Comparison of ENCODE assay signal across 8 mouse cellular contexts in genomic region chr19:10690336-10690735, GRCm38 (mm10). TPM values are rescaled to one million over a fixed set of nuclear protein-coding genes. Genes with fewer than 3 reads are reported as not detected.
DNase-seq lines count a peak whose midpoint lies in the region; ATAC-seq lines count a peak whose summit lies in the region.

No protein-coding gene starts in this region.

- H3K27ac ChIP-seq in heart, embryonic 12.5 days (ENCODE audit: poor library complexity, severe bottlenecking): peak overlapping the region; percentile 95
- peak overlapping the region; percentile 97 for H3K27ac ChIP-seq in neural tube, embryonic 15.5 days (replicated peaks)

- peak; percentile 69 for DNase-seq in MN1 (ENCODE audit: low spot score)
- peak; percentile 66 for DNase-seq in adrenal gland, adult 8-10 months
- DNase-seq in kidney, postnatal 36 days: peak; percentile 43 to 69
- DNase-seq in right cerebral cortex, postnatal 25 days: no peak
- DNase-seq in embryo, embryonic 9.5 days (ENCODE audit: extremely low spot score): no peak

- peak overlapping the region; percentile 79 for H3K4me2 ChIP-seq in heart, embryonic 12.5 days
- peak overlapping the region; percentile 66 for H3K4me2 ChIP-seq in neural tube, embryonic 15.5 days

- WGBS in heart, embryonic 12.5 days: 52% methylated on average over 3 of the region's 3 CpGs
- 83% methylated on average over 3 of the region's 3 CpGs for WGBS in neural tube, embryonic 15.5 days

- H3K4me1 ChIP-seq in heart, embryonic 12.5 days (replicated peaks): peaks cover 40% of the 10 kb centered on the region
- H3K4me1 ChIP-seq in neural tube, embryonic 15.5 days: peaks cover 40% of the 10 kb centered on the region

- H3K9me3 ChIP-seq in heart, embryonic 12.5 days (replicated peaks): no peaks in the 10 kb centered on the region
- H3K9me3 ChIP-seq in neural tube, embryonic 15.5 days (replicated peaks): no peaks in the 10 kb centered on the region

- H3K36me3 ChIP-seq in heart, embryonic 12.5 days: no peaks in the 10 kb centered on the region
- H3K36me3 ChIP-seq in neural tube, embryonic 15.5 days: no peaks in the 10 kb centered on the region

- no peak overlapping the region; the same call in 1 of the 2 replicates for H3K9ac ChIP-seq in heart, embryonic 12.5 days
- H3K9ac ChIP-seq in neural tube, embryonic 15.5 days (replicated peaks): peak overlapping the region; percentile 68; the same call in 1 of the 2 replicates

- ATAC-seq in heart, embryonic 12.5 days (ENCODE audit: insufficient number of reproducible peaks, low FRiP score): no peak
- no peak for ATAC-seq in neural tube, embryonic 15.5 days (ENCODE audit: low FRiP score)
- ATAC-seq in monocyte, adult 5-6 weeks (replicated peaks; ENCODE audit: insufficient number of reproducible peaks, low FRiP score, low TSS enrichment, poor library complexity, severe bottlenecking): no peak

- H3K4me3 ChIP-seq in heart, embryonic 12.5 days: no peak overlapping the region
- H3K4me3 ChIP-seq in neural tube, embryonic 15.5 days (replicated peaks): peak overlapping the region; percentile 75; the same call in 1 of the 2 replicates

- no peaks in the 10 kb centered on the region for H3K27me3 ChIP-seq in heart, embryonic 12.5 days (replicated peaks)
- H3K27me3 ChIP-seq in neural tube, embryonic 15.5 days (replicated peaks): no peaks in the 10 kb centered on the region

RNA-seq across cellular contexts. Expression of gene Vps37c, which starts 1.8 kb away (rescaled TPM):
- total RNA-seq in adrenal gland, adult 8-10 months (2022): 10 to 100 TPM; 24.3 to 40.8 (median 25.3) TPM
- polyA plus RNA-seq in heart, embryonic 12.5 days (2016; fragmentation: Nextera tagmentation; extraction: Ambion mirVana): 29.0 and 31.2 TPM in 2 replicates
- polyA plus RNA-seq in neural tube, embryonic 15.5 days (2015; fragmentation: Nextera tagmentation; extraction: Ambion mirVana): 28.7 and 30.3 TPM in 2 replicates
- 7.3 to 22.2 TPM (median 18.7 TPM) in 3 replicates for total RNA-seq in monocyte, adult 5-6 weeks (2017)

RNA-seq across cellular contexts. Expression of gene Pga5, which starts 12.5 kb away (rescaled TPM):
- not detected for total RNA-seq in adrenal gland, adult 8-10 months (2022)
- polyA plus RNA-seq in heart, embryonic 12.5 days (2016; fragmentation: Nextera tagmentation; extraction: Ambion mirVana): not detected in 2 replicates
- not detected in 2 replicates for polyA plus RNA-seq in neural tube, embryonic 15.5 days (2015; fragmentation: Nextera tagmentation; extraction: Ambion mirVana)
- total RNA-seq in monocyte, adult 5-6 weeks (2017): not detected in 3 replicates

RNA-seq across cellular contexts. Expression of gene Cd5, which starts 48.5 kb away (rescaled TPM):
- total RNA-seq in adrenal gland, adult 8-10 months (2022): under 1 TPM in 2 of 4 experiments, not detected in 2; 0.12 to 0.27 TPM
- 0.19 and 0.55 TPM in 2 replicates for polyA plus RNA-seq in heart, embryonic 12.5 days (2016; fragmentation: Nextera tagmentation; extraction: Ambion mirVana)
- 0.08 and 1.3 TPM in 2 replicates for polyA plus RNA-seq in neural tube, embryonic 15.5 days (2015; fragmentation: Nextera tagmentation; extraction: Ambion mirVana)
- 1.0 to 3.1 TPM in 2 of 3 replicates, not detected in the other for total RNA-seq in monocyte, adult 5-6 weeks (2017)

RNA-seq across cellular contexts. Expression of gene Vwce, which starts 56.3 kb away (rescaled TPM):
- 1 to 10 TPM in 1 of 4 experiments, under 1 TPM in 2, not detected in 1; 0.06 to 1.7 (median 0.59) TPM for total RNA-seq in adrenal gland, adult 8-10 months (2022)
- polyA plus RNA-seq in heart, embryonic 12.5 days (2016; fragmentation: Nextera tagmentation; extraction: Ambion mirVana): 0.34 and 0.85 TPM in 2 replicates
- polyA plus RNA-seq in neural tube, embryonic 15.5 days (2015; fragmentation: Nextera tagmentation; extraction: Ambion mirVana): 1.7 and 2.4 TPM in 2 replicates
- not detected in 3 replicates for total RNA-seq in monocyte, adult 5-6 weeks (2017)

Comparison
In these comparisons a context has a peak if more than half of its experiments do, and no peak if none do; other contexts are left out.
1. DNase-seq: peak in MN1 (single experiment), adrenal gland, adult 8-10 months (single experiment) and kidney, postnatal 36 days (2 of 2); none in right cerebral cortex, postnatal 25 days (single experiment) and embryo, embryonic 9.5 days (single experiment).